ENCODE assay signal across 14 mouse cellular contexts in the genomic region with DNA sequence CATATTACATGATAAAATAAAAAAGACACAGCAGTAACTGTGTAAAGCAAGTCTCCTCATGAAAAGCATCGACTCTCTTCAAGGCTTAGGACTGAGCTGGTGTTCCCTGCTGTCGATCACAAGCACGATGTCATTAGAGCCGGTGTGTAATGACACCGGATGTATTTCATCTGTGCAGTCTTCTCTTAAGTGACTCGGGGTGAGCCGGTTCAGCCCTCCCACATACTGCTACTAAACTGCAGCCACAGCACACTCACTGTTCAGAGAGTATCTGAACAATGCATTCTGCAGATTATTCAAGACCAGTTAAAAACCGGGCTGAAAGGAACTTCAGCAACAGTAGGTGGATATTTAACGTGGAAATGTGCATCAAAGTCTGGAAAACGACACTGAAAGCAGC.
"Had no signal": no experiment of that assay in that cellular context is flagged by ENCODE, and none has a peak within 500 bp of the region (broad histone marks: within the 10 kb centered on the region; RNA-seq: fewer than 3 reads in every experiment).

No protein-coding gene starts in this region.

- H3K36me3 ChIP-seq: intestine, embryonic 15.5 days had no signal

- H3K9me3 ChIP-seq: intestine, embryonic 15.5 days; limb, embryonic 10.5 days; limb, embryonic 13.5 days; liver, embryonic 15.5 days had no signal

- DNase-seq: kidney, adult 8-10 months; kidney, postnatal 14 days; layer of hippocampus, adult 9-11 months; lung, adult 2 months; lung, postnatal 14 days; lung, postnatal 4 days; midbrain, embryonic 14.5 days; thymus, postnatal 25 days had no signal

- H3K4me1 ChIP-seq: intestine, embryonic 15.5 days had no signal

- H3K27me3 ChIP-seq: intestine, embryonic 15.5 days; limb, embryonic 13.5 days; liver, embryonic 15.5 days had no signal

- H3K9ac ChIP-seq: intestine, embryonic 15.5 days; limb, embryonic 13.5 days; liver, embryonic 15.5 days had no signal

- H3K4me3 ChIP-seq: intestine, embryonic 15.5 days; layer of hippocampus, adult 2 months; limb, embryonic 10.5 days; limb, embryonic 13.5 days; liver, embryonic 15.5 days had no signal

- H3K4me2 ChIP-seq: intestine, embryonic 15.5 days; limb, embryonic 13.5 days; liver, embryonic 15.5 days; midbrain, embryonic 11.5 days had no signal

- H3K27ac ChIP-seq: intestine, embryonic 15.5 days; layer of hippocampus, adult 2 months; limb, embryonic 10.5 days; limb, embryonic 13.5 days; liver, embryonic 15.5 days had no signal

- ATAC-seq: intestine, embryonic 15.5 days had no signal
